Comparison of ENCODE assay signal across 23 mouse cellular contexts in genomic region chr6:145135295-145135694, GRCm38 (mm10). TPM values are rescaled to one million over a fixed set of nuclear protein-coding genes. Genes with fewer than 3 reads are reported as not detected.
DNase-seq lines count a peak whose midpoint lies in the region; ATAC-seq and TF ChIP-seq lines count a peak whose summit lies in the region.
"Had no signal": no experiment of that assay in that cellular context is flagged by ENCODE, and none has a peak within 500 bp of the region (broad histone marks: within the 10 kb centered on the region; RNA-seq: fewer than 3 reads in every experiment).

No protein-coding gene starts in this region.

- H3K9me3 ChIP-seq in kidney, embryonic 14.5 days (ENCODE audit: control insufficient read depth, low read length), result no peaks in the 10 kb centered on the region
- no peaks in the 10 kb centered on the region for H3K9me3 ChIP-seq in hindbrain, postnatal 0 days (ENCODE audit: low read length)
- H3K9me3 ChIP-seq: forebrain, embryonic 10.5 days; forebrain, embryonic 13.5 days; heart, embryonic 12.5 days; heart, embryonic 15.5 days; hindbrain, embryonic 12.5 days; hindbrain, embryonic 15.5 days had no signal

- DNase-seq in heart, adult 11 months, result peak; percentile 85
- no peak for DNase-seq in heart, postnatal 4 days
- no peak for DNase-seq in kidney, adult 2 months
- peak; percentile 38 for DNase-seq in CD4-positive, CD25-positive, alpha-beta regulatory T cell, adult 2 months (ENCODE audit: low read depth, low spot score)
- DNase-seq in hindbrain, postnatal 0 days (ENCODE audit: low spot score), result no peak
- DNase-seq: adrenal gland, adult 8-10 months; adrenal gland, postnatal 25 days; cerebellum, adult 11-12 months; cerebellum, adult 8-10 months; cerebellum, postnatal 14 days; gastrocnemius, postnatal 10 days; gastrocnemius, postnatal 36 days; heart, postnatal 10 days had no signal

- no peak overlapping the region for H3K4me3 ChIP-seq in kidney, embryonic 14.5 days (ENCODE audit: low read length)
- no peak overlapping the region for H3K4me3 ChIP-seq in kidney, adult 2 months (ENCODE audit: insufficient read depth, low read depth, low read length)
- no peak overlapping the region for H3K4me3 ChIP-seq in hindbrain, postnatal 0 days (ENCODE audit: low read length)
- H3K4me3 ChIP-seq: forebrain, embryonic 10.5 days; forebrain, embryonic 13.5 days; heart, embryonic 12.5 days; heart, embryonic 15.5 days; hindbrain, embryonic 12.5 days; hindbrain, embryonic 15.5 days had no signal

- WGBS in kidney, embryonic 14.5 days, result 61% methylated on average over 3 of the region's 3 CpGs
- WGBS in kidney, adult 2 months, result 52% methylated on average over 3 of the region's 3 CpGs
- whole genome bisulfite sequencing in hindbrain, postnatal 0 days, result 77% methylated on average over 3 of the region's 3 CpGs

- peak; percentile 36; the same call in 1 of the 2 replicates for ATAC-seq in kidney, embryonic 14.5 days (ENCODE audit: low FRiP score, low TSS enrichment)
- ATAC-seq in inflammation-experienced regulatory T-cells, adult 6 months, result peak; percentile 53
- ATAC-seq in hindbrain, postnatal 0 days, result no peak
- ATAC-seq: forebrain, embryonic 13.5 days; forebrain, embryonic 16.5 days had no signal

- no peak for TF ChIP-seq POLR2A in kidney, adult 2 months (IDR thresholded peaks at IDR 0.05; ENCODE audit: low read depth, low read length)

- no peaks in the 10 kb centered on the region for H3K27me3 ChIP-seq in kidney, embryonic 14.5 days (ENCODE audit: control insufficient read depth, insufficient read depth, low read length)
- no peaks in the 10 kb centered on the region for H3K27me3 ChIP-seq in kidney, adult 2 months (replicated peaks; ENCODE audit: control insufficient read depth, insufficient read depth, low read length)
- no peaks in the 10 kb centered on the region for H3K27me3 ChIP-seq in hindbrain, postnatal 0 days (ENCODE audit: insufficient read depth, low read length)
- H3K27me3 ChIP-seq: forebrain, embryonic 13.5 days; heart, embryonic 12.5 days; heart, embryonic 15.5 days; hindbrain, embryonic 12.5 days; hindbrain, embryonic 15.5 days had no signal

- no peak overlapping the region for H3K27ac ChIP-seq in kidney, embryonic 14.5 days (ENCODE audit: low read depth, low read length)
- H3K27ac ChIP-seq in kidney, adult 2 months (ENCODE audit: insufficient read depth, low read depth, low read length), result no peak overlapping the region
- no peak overlapping the region for H3K27ac ChIP-seq in hindbrain, postnatal 0 days
- H3K27ac ChIP-seq: forebrain, embryonic 10.5 days; forebrain, embryonic 13.5 days; heart, embryonic 15.5 days; hindbrain, embryonic 12.5 days; hindbrain, embryonic 15.5 days had no signal

- no peak overlapping the region for H3K9ac ChIP-seq in kidney, embryonic 14.5 days (ENCODE audit: low read depth, low read length)
- H3K9ac ChIP-seq in hindbrain, postnatal 0 days (replicated peaks; ENCODE audit: low read length), result no peak overlapping the region
- H3K9ac ChIP-seq: forebrain, embryonic 13.5 days; heart, embryonic 12.5 days; heart, embryonic 15.5 days; hindbrain, embryonic 12.5 days; hindbrain, embryonic 15.5 days had no signal

- H3K4me2 ChIP-seq in kidney, embryonic 14.5 days (replicated peaks; ENCODE audit: low read depth, low read length), result no peak overlapping the region
- H3K4me2 ChIP-seq in hindbrain, postnatal 0 days (ENCODE audit: low read depth, low read length), result no peak overlapping the region
- H3K4me2 ChIP-seq: forebrain, embryonic 13.5 days; heart, embryonic 12.5 days; heart, embryonic 15.5 days; hindbrain, embryonic 12.5 days; hindbrain, embryonic 15.5 days had no signal

- TF ChIP-seq CTCF in kidney, adult 2 months (conservative IDR thresholded peaks at IDR 0.05; ENCODE audit: insufficient read depth, insufficient read length, low read depth, low read length), result no peak
- no peak for TF ChIP-seq CTCF in hindbrain, postnatal 0 days (IDR thresholded peaks at IDR 0.05; ENCODE audit: low read depth)

- H3K4me1 ChIP-seq in kidney, embryonic 14.5 days (ENCODE audit: control insufficient read depth, insufficient read depth, low read length), result no peaks in the 10 kb centered on the region
- H3K4me1 ChIP-seq in kidney, adult 2 months (ENCODE audit: control insufficient read depth, insufficient read depth, low read length), result no peaks in the 10 kb centered on the region
- no peaks in the 10 kb centered on the region for H3K4me1 ChIP-seq in hindbrain, postnatal 0 days (ENCODE audit: insufficient read depth, low read length)
- H3K4me1 ChIP-seq: forebrain, embryonic 13.5 days; hindbrain, embryonic 12.5 days; hindbrain, embryonic 15.5 days had no signal

- H3K36me3 ChIP-seq in kidney, embryonic 14.5 days (ENCODE audit: control insufficient read depth, insufficient read depth, low read length), result no peaks in the 10 kb centered on the region
- H3K36me3 ChIP-seq in kidney, adult 2 months (ENCODE audit: control insufficient read depth, insufficient read depth, low read length), result no peaks in the 10 kb centered on the region
- H3K36me3 ChIP-seq in hindbrain, postnatal 0 days (ENCODE audit: insufficient read depth, low read length), result no peaks in the 10 kb centered on the region
- H3K36me3 ChIP-seq: forebrain, embryonic 10.5 days; heart, embryonic 12.5 days; heart, embryonic 15.5 days; hindbrain, embryonic 12.5 days; hindbrain, embryonic 15.5 days had no signal

RNA-seq across cellular contexts. Expression of gene Lrmp, which starts 19.8 kb away (rescaled TPM):
- total RNA-seq in heart, postnatal 4 days (2021), result 1 to 10 TPM; 1.2 to 2.0 TPM
- 1.0 and 1.3 TPM in 2 replicates for polyA plus RNA-seq in kidney, embryonic 14.5 days (2014; fragmentation: Nextera tagmentation; extraction: Ambion mirVana)
- polyA plus RNA-seq in kidney, adult 2 months (2012; rRNA removed), result 2.8 and 6.4 TPM in 2 replicates
- 100 to 1,000 TPM; 106 to 181 (median 125) TPM for polyA plus RNA-seq in inflammation-experienced regulatory T-cells, adult 6 months (2017; shearing (Covaris generic))
- total RNA-seq in hindbrain, postnatal 0 days (2014; rRNA removed), result 1.7 and 4.4 TPM in 2 replicates
- 0.54 and 0.74 TPM in 2 replicates for polyA plus RNA-seq in hindbrain, postnatal 0 days (2015; fragmentation: Nextera tagmentation; extraction: Ambion mirVana)

RNA-seq across cellular contexts. Expression of gene Bcat1, which starts 59.3 kb away (rescaled TPM):
- total RNA-seq in heart, postnatal 4 days (2021), result 1 to 10 TPM; 2.4 to 2.9 TPM
- 6.5 and 8.6 TPM in 2 replicates for polyA plus RNA-seq in kidney, embryonic 14.5 days (2014; fragmentation: Nextera tagmentation; extraction: Ambion mirVana)
- polyA plus RNA-seq in kidney, adult 2 months (2012; rRNA removed), result 10.0 and 10.2 TPM in 2 replicates
- polyA plus RNA-seq in inflammation-experienced regulatory T-cells, adult 6 months (2017; shearing (Covaris generic)), result 10 to 100 TPM; 13.7 to 17.8 (median 14.5) TPM
- total RNA-seq in hindbrain, postnatal 0 days (2014; rRNA removed), result 81.8 and 94.3 TPM in 2 replicates
- 58.2 and 59.7 TPM in 2 replicates for polyA plus RNA-seq in hindbrain, postnatal 0 days (2015; fragmentation: Nextera tagmentation; extraction: Ambion mirVana)
- total RNA-seq: MEL had no signal

Comparison
In these comparisons a context has a peak if more than half of its experiments do, and no peak if none do; other contexts are left out.
1. DNase-seq: peak in heart, adult 11 months (single experiment) and CD4-positive, CD25-positive, alpha-beta regulatory T cell, adult 2 months (single experiment); none in heart, postnatal 4 days (single experiment), kidney, adult 2 months (single experiment) and hindbrain, postnatal 0 days (single experiment).
2. RNA of gene Lrmp, which starts 19.8 kb away (polyA plus RNA-seq): 106 to 181 TPM in inflammation-experienced regulatory T-cells, adult 6 months; 2.8 to 6.4 TPM in kidney, adult 2 months, 1.0 to 1.3 TPM in kidney, embryonic 14.5 days and 0.54 to 0.74 TPM in hindbrain, postnatal 0 days; every median in the first group is over 10 times any median in the second.